In genomic region chr3:117217952-117218351, GRCm38 (mm10) we compare ENCODE assay signal across 21 mouse cellular contexts.
DNase-seq lines count a peak whose midpoint lies in the region; ATAC-seq and TF ChIP-seq lines count a peak whose summit lies in the region.
"Had no signal": no experiment of that assay in that cellular context is flagged by ENCODE, and none has a peak within 500 bp of the region (broad histone marks: within the 10 kb centered on the region; RNA-seq: fewer than 3 reads in every experiment).

No protein-coding gene starts in this region.

- DNase-seq in kidney, postnatal 0 days (ENCODE audit: low spot score), result peak; percentile 7
- peak; percentile 4 for DNase-seq in lung, postnatal 10 days
- DNase-seq in lung, adult 18-20 months, result no peak
- DNase-seq in brain, embryonic 14.5 days (ENCODE audit: low read depth), result peak; percentile 45
- peak; percentile 22 to 25 for DNase-seq in layer of hippocampus, postnatal 36 days
- DNase-seq: adrenal gland, postnatal 10 days; cerebellum, adult 11 months; cerebellum, postnatal 25 days; embryo, embryonic 11 days; heart, postnatal 10 days; kidney, adult 18-20 months; kidney, postnatal 14 days had no signal

- WGBS in kidney, postnatal 0 days, result 63% methylated on average over 1 of the region's 1 CpGs
- WGBS in kidney, embryonic 16.5 days, result 56% methylated on average over 1 of the region's 1 CpGs
- WGBS in intestine, embryonic 15.5 days, result 65% methylated on average over 1 of the region's 1 CpGs

- no peak overlapping the region for H3K4me2 ChIP-seq in kidney, postnatal 0 days (ENCODE audit: low read length)
- no peak overlapping the region for H3K4me2 ChIP-seq in kidney, embryonic 16.5 days (replicated peaks; ENCODE audit: low read depth, low read length)
- no peak overlapping the region for H3K4me2 ChIP-seq in intestine, embryonic 15.5 days (replicated peaks)
- H3K4me2 ChIP-seq: heart, embryonic 11.5 days; limb, embryonic 15.5 days; midbrain, embryonic 15.5 days had no signal

- no peak overlapping the region for H3K4me3 ChIP-seq in kidney, postnatal 0 days (replicated peaks; ENCODE audit: low read depth, low read length)
- H3K4me3 ChIP-seq in kidney, embryonic 16.5 days (ENCODE audit: low read length), result no peak overlapping the region
- no peak overlapping the region for H3K4me3 ChIP-seq in intestine, embryonic 15.5 days (replicated peaks)
- H3K4me3 ChIP-seq: limb, embryonic 15.5 days; megakaryocyte, embryonic 14.5 days; midbrain, embryonic 15.5 days; myocyte had no signal

- no peak for TF ChIP-seq CTCF in kidney, postnatal 0 days (IDR thresholded peaks at IDR 0.05; ENCODE audit: low read depth)
- no peak for TF ChIP-seq CTCF in brain, embryonic 14.5 days (IDR thresholded peaks at IDR 0.05; ENCODE audit: borderline replicate concordance, extremely low read depth, insufficient read depth, insufficient read length)

- H3K9me3 ChIP-seq in kidney, postnatal 0 days (replicated peaks; ENCODE audit: low read length), result no peaks in the 10 kb centered on the region
- no peaks in the 10 kb centered on the region for H3K9me3 ChIP-seq in kidney, embryonic 16.5 days (ENCODE audit: low read length)
- no peaks in the 10 kb centered on the region for H3K9me3 ChIP-seq in intestine, embryonic 15.5 days
- H3K9me3 ChIP-seq: limb, embryonic 15.5 days; midbrain, embryonic 15.5 days had no signal

- ATAC-seq in kidney, postnatal 0 days (replicated peaks; ENCODE audit: low FRiP score, low read depth), result no peak
- ATAC-seq in kidney, embryonic 16.5 days (ENCODE audit: low FRiP score, low TSS enrichment), result no peak
- ATAC-seq in intestine, embryonic 15.5 days, result no peak
- ATAC-seq: midbrain, embryonic 15.5 days; Patski had no signal

- H3K4me1 ChIP-seq in kidney, postnatal 0 days (replicated peaks; ENCODE audit: insufficient read depth, low read length), result no peaks in the 10 kb centered on the region
- no peaks in the 10 kb centered on the region for H3K4me1 ChIP-seq in kidney, embryonic 16.5 days (ENCODE audit: insufficient read depth, low read length)
- H3K4me1 ChIP-seq in intestine, embryonic 15.5 days (replicated peaks), result no peaks in the 10 kb centered on the region
- H3K4me1 ChIP-seq: limb, embryonic 15.5 days; megakaryocyte, embryonic 14.5 days; midbrain, embryonic 15.5 days had no signal

- H3K27ac ChIP-seq in kidney, postnatal 0 days, result no peak overlapping the region
- no peak overlapping the region for H3K27ac ChIP-seq in kidney, embryonic 16.5 days (ENCODE audit: low read length)
- no peak overlapping the region for H3K27ac ChIP-seq in intestine, embryonic 15.5 days
- H3K27ac ChIP-seq: limb, embryonic 15.5 days; midbrain, embryonic 15.5 days; stomach, postnatal 0 days had no signal

- H3K27me3 ChIP-seq in kidney, postnatal 0 days (ENCODE audit: insufficient read depth, low read length), result no peaks in the 10 kb centered on the region
- no peaks in the 10 kb centered on the region for H3K27me3 ChIP-seq in kidney, embryonic 16.5 days (ENCODE audit: insufficient read depth, low read length)
- H3K27me3 ChIP-seq in intestine, embryonic 15.5 days (replicated peaks), result no peaks in the 10 kb centered on the region
- H3K27me3 ChIP-seq: limb, embryonic 15.5 days; megakaryocyte, embryonic 14.5 days; midbrain, embryonic 15.5 days; Patski had no signal

- no peak for TF ChIP-seq POLR2A in brain, embryonic 14.5 days (IDR thresholded peaks at IDR 0.05; ENCODE audit: borderline replicate concordance, extremely low read depth, insufficient read depth, insufficient read length, poor library complexity, severe bottlenecking)

- H3K9ac ChIP-seq in kidney, postnatal 0 days (ENCODE audit: low read depth, low read length), result no peak overlapping the region
- H3K9ac ChIP-seq in kidney, embryonic 16.5 days (replicated peaks; ENCODE audit: low read length), result no peak overlapping the region
- no peak overlapping the region for H3K9ac ChIP-seq in intestine, embryonic 15.5 days
- H3K9ac ChIP-seq: limb, embryonic 15.5 days; midbrain, embryonic 15.5 days had no signal

- no peaks in the 10 kb centered on the region for H3K36me3 ChIP-seq in kidney, postnatal 0 days (ENCODE audit: insufficient read depth, low read length)
- H3K36me3 ChIP-seq in kidney, embryonic 16.5 days (ENCODE audit: insufficient read depth, low read length), result no peaks in the 10 kb centered on the region
- no peaks in the 10 kb centered on the region for H3K36me3 ChIP-seq in intestine, embryonic 15.5 days
- H3K36me3 ChIP-seq: limb, embryonic 15.5 days; midbrain, embryonic 15.5 days had no signal

Comparison
In these comparisons a context has a peak if more than half of its experiments do, and no peak if none do; other contexts are left out.
1. DNase-seq: peak in kidney, postnatal 0 days (single experiment), lung, postnatal 10 days (single experiment), brain, embryonic 14.5 days (single experiment) and layer of hippocampus, postnatal 36 days (2 of 2); none in lung, adult 18-20 months (0 of 2).